16 mouse cellular contexts compared by ENCODE assay signal in genomic region chr2:74119167-74119937, GRCm38 (mm10).
DNase-seq lines count a peak whose midpoint lies in the region; ATAC-seq and TF ChIP-seq lines count a peak whose summit lies in the region.
"Had no signal": no experiment of that assay in that cellular context is flagged by ENCODE, and none has a peak within 500 bp of the region (broad histone marks: within the 10 kb centered on the region; RNA-seq: fewer than 3 reads in every experiment).

No protein-coding gene starts in this region.

- ATAC-seq in kidney, postnatal 0 days (replicated peaks; ENCODE audit: low FRiP score, low read depth): no peak
- ATAC-seq in forebrain, postnatal 0 days: peak; percentile 77; the same call in 1 of the 2 replicates
- no peak for ATAC-seq in intestine, postnatal 0 days
- ATAC-seq in neural tube, embryonic 12.5 days (ENCODE audit: low FRiP score, low read depth): peak; percentile 80
- no peak for ATAC-seq in cerebellum, adult (ENCODE audit: insufficient number of reproducible peaks, low FRiP score, low TSS enrichment)

- H3K4me1 ChIP-seq in kidney, postnatal 0 days (replicated peaks; ENCODE audit: insufficient read depth, low read length): no peaks in the 10 kb centered on the region
- H3K4me1 ChIP-seq in forebrain, postnatal 0 days (ENCODE audit: insufficient read depth): no peaks in the 10 kb centered on the region
- no peaks in the 10 kb centered on the region for H3K4me1 ChIP-seq in intestine, postnatal 0 days (replicated peaks; ENCODE audit: control insufficient read depth, insufficient read depth, low read length)
- H3K4me1 ChIP-seq in neural tube, embryonic 12.5 days: peaks cover 20% of the 10 kb centered on the region
- H3K4me1 ChIP-seq: megakaryocyte, embryonic 14.5 days had no signal

- 44% methylated on average over 17 of the region's 17 CpGs for WGBS in kidney, postnatal 0 days
- 32% methylated on average over 17 of the region's 17 CpGs for WGBS in forebrain, postnatal 0 days
- WGBS in intestine, postnatal 0 days: 44% methylated on average over 17 of the region's 17 CpGs
- WGBS in neural tube, embryonic 12.5 days: 17% methylated on average over 17 of the region's 17 CpGs

- H3K27me3 ChIP-seq in kidney, postnatal 0 days (ENCODE audit: insufficient read depth, low read length): no peaks in the 10 kb centered on the region
- no peaks in the 10 kb centered on the region for H3K27me3 ChIP-seq in forebrain, postnatal 0 days (ENCODE audit: insufficient read depth, low read length)
- H3K27me3 ChIP-seq in intestine, postnatal 0 days (replicated peaks; ENCODE audit: control insufficient read depth, insufficient read depth, low read length): no peaks in the 10 kb centered on the region
- H3K27me3 ChIP-seq in neural tube, embryonic 12.5 days (replicated peaks): no peaks in the 10 kb centered on the region
- H3K27me3 ChIP-seq: embryonic facial prominence, embryonic 12.5 days had no signal

- no peak overlapping the region for H3K9ac ChIP-seq in kidney, postnatal 0 days (ENCODE audit: low read depth, low read length)
- H3K9ac ChIP-seq in forebrain, postnatal 0 days: no peak overlapping the region
- no peak overlapping the region for H3K9ac ChIP-seq in intestine, postnatal 0 days (ENCODE audit: low read depth, low read length)
- H3K9ac ChIP-seq in neural tube, embryonic 12.5 days: 0 out of 2 replicates have a peak overlapping the region, but pooled peaks have one; percentile 1
- H3K9ac ChIP-seq: embryonic facial prominence, embryonic 12.5 days had no signal

- no peaks in the 10 kb centered on the region for H3K36me3 ChIP-seq in kidney, postnatal 0 days (ENCODE audit: insufficient read depth, low read length)
- no peaks in the 10 kb centered on the region for H3K36me3 ChIP-seq in forebrain, postnatal 0 days (ENCODE audit: insufficient read depth)
- no peaks in the 10 kb centered on the region for H3K36me3 ChIP-seq in intestine, postnatal 0 days (ENCODE audit: control insufficient read depth, insufficient read depth)
- H3K36me3 ChIP-seq in neural tube, embryonic 12.5 days: no peaks in the 10 kb centered on the region
- H3K36me3 ChIP-seq: embryonic facial prominence, embryonic 12.5 days had no signal

- H3K4me2 ChIP-seq in kidney, postnatal 0 days (ENCODE audit: low read length): 0 out of 2 replicates have a peak overlapping the region, but pooled peaks have one; percentile 11
- H3K4me2 ChIP-seq in forebrain, postnatal 0 days (ENCODE audit: low read depth): no peak overlapping the region
- H3K4me2 ChIP-seq in intestine, postnatal 0 days (replicated peaks; ENCODE audit: low read depth): peak overlapping the region; percentile 6; the same call in 1 of the 2 replicates
- H3K4me2 ChIP-seq in neural tube, embryonic 12.5 days (replicated peaks): peak overlapping the region; percentile 38
- H3K4me2 ChIP-seq: embryonic facial prominence, embryonic 12.5 days had no signal

- DNase-seq in kidney, postnatal 0 days (ENCODE audit: low spot score): peak; percentile 24
- DNase-seq in kidney, postnatal 4 days: no peak
- DNase-seq in forebrain, postnatal 0 days: peak; percentile 53
- no peak for DNase-seq in testis, postnatal 14 days (ENCODE audit: low spot score)
- DNase-seq in B cell, adult 2 months: no peak
- DNase-seq: adrenal gland, postnatal 10 days; heart, adult 2 months; heart, postnatal 4 days; kidney, postnatal 36 days; spleen, adult 18-20 months; thymus, adult 18-20 months had no signal

- no peaks in the 10 kb centered on the region for H3K9me3 ChIP-seq in kidney, postnatal 0 days (replicated peaks; ENCODE audit: low read length)
- H3K9me3 ChIP-seq in forebrain, postnatal 0 days (ENCODE audit: low read length): no peaks in the 10 kb centered on the region
- no peaks in the 10 kb centered on the region for H3K9me3 ChIP-seq in intestine, postnatal 0 days (ENCODE audit: control insufficient read depth)
- H3K9me3 ChIP-seq in neural tube, embryonic 12.5 days: no peaks in the 10 kb centered on the region
- H3K9me3 ChIP-seq: embryonic facial prominence, embryonic 12.5 days; megakaryocyte, embryonic 14.5 days had no signal

- TF ChIP-seq CTCF in kidney, postnatal 0 days (IDR thresholded peaks at IDR 0.05; ENCODE audit: low read depth): no peak
- no peak for TF ChIP-seq CTCF in forebrain, postnatal 0 days (IDR thresholded peaks at IDR 0.05; ENCODE audit: low read depth)
- TF ChIP-seq CTCF in intestine, postnatal 0 days (IDR thresholded peaks at IDR 0.05; ENCODE audit: low read depth): no peak

- no peak overlapping the region for H3K27ac ChIP-seq in kidney, postnatal 0 days
- peak overlapping the region; percentile 64 for H3K27ac ChIP-seq in forebrain, postnatal 0 days (ENCODE audit: low read depth, low read length)
- H3K27ac ChIP-seq in intestine, postnatal 0 days (ENCODE audit: low read depth, low read length): no peak overlapping the region
- H3K27ac ChIP-seq in neural tube, embryonic 12.5 days: peak overlapping the region; percentile 32; the same call in 1 of the 2 replicates
- H3K27ac ChIP-seq: embryonic facial prominence, embryonic 12.5 days; heart, adult 2 months had no signal

- no peak overlapping the region for H3K4me3 ChIP-seq in kidney, postnatal 0 days (replicated peaks; ENCODE audit: low read depth, low read length)
- H3K4me3 ChIP-seq in forebrain, postnatal 0 days (ENCODE audit: low read depth, low read length): no peak overlapping the region
- no peak overlapping the region for H3K4me3 ChIP-seq in intestine, postnatal 0 days (ENCODE audit: low read depth, low read length)
- H3K4me3 ChIP-seq in neural tube, embryonic 12.5 days: no peak overlapping the region
- H3K4me3 ChIP-seq: embryonic facial prominence, embryonic 12.5 days; heart, adult 2 months; megakaryocyte, embryonic 14.5 days had no signal

Comparison
In these comparisons a context has a peak if more than half of its experiments do, and no peak if none do; other contexts are left out.
1. DNase-seq: peak in kidney, postnatal 0 days (single experiment) and forebrain, postnatal 0 days (single experiment); none in kidney, postnatal 4 days (0 of 2), testis, postnatal 14 days (single experiment) and B cell, adult 2 months (0 of 2).
2. ATAC-seq: peak in forebrain, postnatal 0 days (single experiment) and neural tube, embryonic 12.5 days (single experiment); none in kidney, postnatal 0 days (single experiment), intestine, postnatal 0 days (single experiment) and cerebellum, adult (single experiment).
3. H3K27ac ChIP-seq: peak in forebrain, postnatal 0 days (single experiment) and neural tube, embryonic 12.5 days (single experiment); none in kidney, postnatal 0 days (single experiment) and intestine, postnatal 0 days (single experiment).